Mouse (Mus musculus): ENCODE measurements at regions not wholly inside any gene's neighbourhood (a gene's known extent, or its start where the extent isn't known, plus 50 kb on each side); places are given as distances from the start of the nearest gene placed in this dataset.

DNA sequence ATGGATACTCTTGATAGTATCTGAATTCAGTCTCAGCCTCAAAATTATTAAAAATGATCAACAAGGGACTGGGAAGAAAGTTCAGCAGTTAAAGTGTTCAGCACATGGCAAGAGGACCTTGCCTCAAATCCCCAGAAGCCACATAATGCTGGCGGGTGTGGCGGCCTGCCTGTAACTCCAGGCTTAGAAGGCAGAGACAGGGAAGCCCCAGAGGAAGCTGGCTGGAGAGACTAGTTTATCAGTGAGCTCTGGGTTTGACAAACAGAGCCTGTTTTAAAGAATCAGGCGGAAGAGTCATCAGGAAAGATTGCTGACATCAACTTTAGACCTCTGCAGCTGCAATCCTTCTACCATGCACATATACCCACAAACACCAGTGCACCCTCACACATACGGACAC lies 52.1 kb upstream of the Fyn start:
- Histone ChIP-seq H3K27me3 (ENCODE audit: insufficient read depth, low read length) (no peaks in the 10 kb centered on the region), H3K36me3 (replicated peaks; ENCODE audit: insufficient read depth, low read length) (no peaks in the 10 kb centered on the region), H3K4me2 (ENCODE audit: low read depth, low read length) (no peak overlapping the region), H3K4me3 (ENCODE audit: low read depth, low read length) (no peak overlapping the region), H3K9me3 (ENCODE audit: low read length) (no peaks in the 10 kb centered on the region), H3K9ac (replicated peaks) (no peak overlapping the region), H3K27ac (ENCODE audit: low read depth) (no peak overlapping the region), H3K4me1 (ENCODE audit: insufficient read depth) (no peaks in the 10 kb centered on the region)
- TF ChIP-seq EP300 (IDR thresholded peaks at IDR 0.05; ENCODE audit: low read depth), result no peak
- TF ChIP-seq CTCF (IDR thresholded peaks at IDR 0.05; ENCODE audit: low read depth), result no peak
- 54% methylated on average over 4 of the region's 4 CpGs for WGBS (ENCODE audit: insufficient replicate concordance)
- ATAC-seq (no peak), DNase-seq (no peak)

DNA sequence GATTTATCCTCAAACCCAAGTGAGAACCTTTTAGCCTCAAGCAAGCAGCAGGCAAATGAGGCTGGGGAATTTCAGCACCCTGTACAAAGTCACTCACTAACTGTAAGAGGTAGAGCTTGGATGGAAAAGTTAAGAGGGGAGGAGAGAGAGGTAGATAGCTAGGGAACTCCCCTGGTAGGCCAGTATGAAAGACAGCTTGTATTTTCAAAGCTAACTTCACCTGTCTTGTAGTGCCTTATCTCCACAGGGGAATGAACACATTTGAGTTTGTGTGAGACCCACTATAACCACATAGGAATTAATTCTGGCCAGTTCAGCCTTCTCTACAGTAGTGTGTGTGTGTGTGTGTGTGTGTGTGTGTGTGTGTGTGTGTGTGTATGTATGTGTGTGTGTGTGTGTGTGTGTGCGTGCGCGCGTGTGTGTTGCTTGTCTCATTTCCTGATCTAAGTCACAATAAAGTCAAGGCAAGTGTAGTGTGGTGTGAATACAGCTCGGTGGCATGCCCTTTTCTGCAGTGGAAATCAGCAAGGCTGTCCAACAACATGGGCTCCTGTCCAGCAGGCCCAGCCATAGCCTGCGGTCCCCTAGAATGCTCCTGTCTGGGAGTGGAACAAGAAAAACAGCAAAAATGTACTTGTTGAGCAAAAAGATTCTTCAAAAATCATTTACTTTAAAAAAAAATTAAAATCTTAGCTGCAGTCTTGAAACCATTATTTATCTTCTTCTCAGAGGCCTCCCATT lies 53.1 kb upstream of the Fyn start:
- Histone ChIP-seq H3K36me3 (replicated peaks; ENCODE audit: insufficient read depth, low read length) (no peaks in the 10 kb centered on the region), H3K4me3 (ENCODE audit: low read depth, low read length) (no peak overlapping the region), H3K9ac (replicated peaks) (no peak overlapping the region), H3K4me2 (ENCODE audit: low read depth, low read length) (no peak overlapping the region), H3K27me3 (ENCODE audit: insufficient read depth, low read length) (no peaks in the 10 kb centered on the region), H3K9me3 (ENCODE audit: low read length) (no peaks in the 10 kb centered on the region), H3K27ac (ENCODE audit: low read depth) (no peak overlapping the region), H3K4me1 (ENCODE audit: insufficient read depth) (no peaks in the 10 kb centered on the region)
- 79% methylated on average over 6 of the region's 6 CpGs for WGBS (ENCODE audit: insufficient replicate concordance)
- ATAC-seq (no peak), DNase-seq (no peak)
- TF ChIP-seq EP300 (IDR thresholded peaks at IDR 0.05; ENCODE audit: low read depth) (no peak), CTCF (IDR thresholded peaks at IDR 0.05; ENCODE audit: low read depth) (no peak)

DNA sequence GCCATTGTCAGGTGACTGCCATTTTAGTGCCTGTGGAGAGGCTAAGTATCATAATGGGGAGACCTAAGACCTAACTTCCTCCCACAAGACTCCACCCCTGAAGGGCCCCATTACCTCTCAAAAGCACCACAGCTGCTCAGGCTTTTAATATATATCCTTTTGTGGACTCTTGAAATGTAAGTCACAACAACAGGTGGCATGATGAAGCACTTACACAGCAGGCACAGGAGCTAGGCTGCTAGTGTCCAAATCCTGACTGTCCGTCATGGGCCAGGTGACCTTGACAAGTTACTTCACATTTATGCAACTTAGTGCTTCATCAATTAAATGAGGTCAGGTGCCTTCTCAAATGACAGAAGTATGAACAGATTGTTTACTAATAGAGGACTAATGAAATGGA lies 57.2 kb upstream of the Fyn start:
- Histone ChIP-seq H3K27ac (ENCODE audit: low read depth) (no peak overlapping the region), H3K4me1 (ENCODE audit: insufficient read depth) (no peaks in the 10 kb centered on the region), H3K4me3 (ENCODE audit: low read depth, low read length) (no peak overlapping the region), H3K9ac (replicated peaks) (no peak overlapping the region), H3K9me3 (ENCODE audit: low read length) (no peaks in the 10 kb centered on the region), H3K4me2 (ENCODE audit: low read depth, low read length) (no peak overlapping the region), H3K27me3 (ENCODE audit: insufficient read depth, low read length) (no peaks in the 10 kb centered on the region), H3K36me3 (replicated peaks; ENCODE audit: insufficient read depth, low read length) (no peaks in the 10 kb centered on the region)
- ATAC-seq (no peak), DNase-seq (no peak)
- TF ChIP-seq EP300 (IDR thresholded peaks at IDR 0.05; ENCODE audit: low read depth), result no peak
- TF ChIP-seq CTCF (IDR thresholded peaks at IDR 0.05; ENCODE audit: low read depth), result no peak
- WGBS (ENCODE audit: insufficient replicate concordance), result 74% methylated on average over 1 of the region's 1 CpGs

DNA sequence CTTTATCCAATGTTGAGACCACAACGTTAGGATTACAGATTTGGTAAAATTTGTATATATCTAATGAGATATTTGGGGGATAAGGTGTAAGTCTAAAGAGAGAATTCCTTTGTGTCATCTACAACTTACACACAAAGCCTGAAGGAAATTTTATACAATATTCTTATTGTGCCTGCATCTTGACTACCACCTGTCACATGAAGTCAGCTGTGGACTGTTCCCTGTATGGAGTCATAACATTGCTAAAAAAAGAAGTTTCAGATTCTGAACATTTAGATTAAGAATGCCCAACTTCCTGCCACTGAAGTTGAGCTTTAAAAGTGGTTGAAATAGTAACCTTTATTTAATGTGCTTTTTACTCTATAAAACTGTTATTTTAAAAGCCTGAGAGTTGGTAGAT lies 60.1 kb upstream of the Fyn start:
- no peak for ATAC-seq
- WGBS (ENCODE audit: insufficient replicate concordance), result 65% methylated on average over 1 of the region's 1 CpGs

DNA sequence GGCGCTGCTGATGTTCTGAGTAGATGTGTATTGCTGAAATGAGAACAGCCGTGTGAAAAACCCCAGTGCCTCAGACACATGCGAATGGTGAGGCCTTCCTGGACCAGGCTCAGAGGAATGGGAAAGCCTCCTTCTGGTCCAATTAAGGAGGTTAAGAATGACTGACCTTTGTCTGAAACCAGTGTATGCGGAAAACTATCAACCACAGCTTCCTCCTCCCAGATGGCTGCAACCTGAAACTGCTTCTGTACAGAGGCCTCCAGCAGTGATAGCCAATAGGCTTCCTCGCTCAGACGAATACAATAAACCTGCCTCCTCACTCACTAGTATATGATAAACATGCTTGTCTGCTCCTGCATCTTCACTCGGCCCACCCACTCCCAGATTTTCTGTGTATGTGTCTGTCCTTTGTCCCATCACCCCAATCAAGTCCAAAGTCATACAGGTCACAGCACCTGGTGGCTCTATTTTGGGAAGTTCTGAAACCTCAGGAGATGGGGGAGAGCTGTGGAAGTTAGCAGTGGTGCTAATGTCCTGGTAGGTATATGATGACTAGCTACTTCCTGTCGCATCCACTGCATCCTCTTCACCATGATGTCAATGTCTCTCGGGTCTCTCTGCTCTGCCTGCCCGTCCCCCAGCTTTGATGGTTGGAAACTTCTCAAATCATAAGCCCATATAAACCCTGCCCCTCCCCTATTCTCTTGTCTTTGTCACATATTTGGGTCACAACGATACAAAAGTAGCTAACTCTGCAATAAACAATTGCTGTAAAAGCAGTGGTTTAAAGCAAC lies 75.8 kb upstream of the Fyn start:
- no peaks in the 10 kb centered on the region for H3K27me3 ChIP-seq (ENCODE audit: insufficient read depth, low read length)
- no peak overlapping the region for H3K4me2 ChIP-seq (ENCODE audit: low read depth, low read length)
- no peaks in the 10 kb centered on the region for H3K9me3 ChIP-seq (ENCODE audit: low read length)
- ATAC-seq (no peak), DNase-seq (no peak)
- 46% methylated on average over 11 of the region's 11 CpGs for WGBS (ENCODE audit: insufficient replicate concordance)
- H3K4me1 ChIP-seq (ENCODE audit: insufficient read depth), result peaks cover 8% of the 10 kb centered on the region; the same call in 1 of the 2 replicates
- no peak overlapping the region for H3K27ac ChIP-seq (ENCODE audit: low read depth)
- H3K9ac ChIP-seq (replicated peaks), result no peak overlapping the region
- H3K36me3 ChIP-seq (replicated peaks; ENCODE audit: insufficient read depth, low read length), result no peaks in the 10 kb centered on the region
- no peak overlapping the region for H3K4me3 ChIP-seq (ENCODE audit: low read depth, low read length)
- no peak for TF ChIP-seq CTCF (IDR thresholded peaks at IDR 0.05; ENCODE audit: low read depth)
- no peak for TF ChIP-seq EP300 (IDR thresholded peaks at IDR 0.05; ENCODE audit: low read depth)

More for the DNA sequence above, 60.1 kb upstream of the Fyn start:
- no peak for TF ChIP-seq EP300 (IDR thresholded peaks at IDR 0.05; ENCODE audit: low read depth)
- no peak for TF ChIP-seq CTCF (IDR thresholded peaks at IDR 0.05; ENCODE audit: low read depth)
- Histone ChIP-seq H3K27me3 (ENCODE audit: insufficient read depth, low read length) (no peaks in the 10 kb centered on the region), H3K9ac (replicated peaks) (no peak overlapping the region), H3K4me3 (ENCODE audit: low read depth, low read length) (no peak overlapping the region), H3K9me3 (ENCODE audit: low read length) (no peaks in the 10 kb centered on the region), H3K4me1 (ENCODE audit: insufficient read depth) (no peaks in the 10 kb centered on the region), H3K36me3 (replicated peaks; ENCODE audit: insufficient read depth, low read length) (no peaks in the 10 kb centered on the region), H3K4me2 (ENCODE audit: low read depth, low read length) (no peak overlapping the region), H3K27ac (ENCODE audit: low read depth) (no peak overlapping the region)
- DNase-seq, result no peak

DNA sequence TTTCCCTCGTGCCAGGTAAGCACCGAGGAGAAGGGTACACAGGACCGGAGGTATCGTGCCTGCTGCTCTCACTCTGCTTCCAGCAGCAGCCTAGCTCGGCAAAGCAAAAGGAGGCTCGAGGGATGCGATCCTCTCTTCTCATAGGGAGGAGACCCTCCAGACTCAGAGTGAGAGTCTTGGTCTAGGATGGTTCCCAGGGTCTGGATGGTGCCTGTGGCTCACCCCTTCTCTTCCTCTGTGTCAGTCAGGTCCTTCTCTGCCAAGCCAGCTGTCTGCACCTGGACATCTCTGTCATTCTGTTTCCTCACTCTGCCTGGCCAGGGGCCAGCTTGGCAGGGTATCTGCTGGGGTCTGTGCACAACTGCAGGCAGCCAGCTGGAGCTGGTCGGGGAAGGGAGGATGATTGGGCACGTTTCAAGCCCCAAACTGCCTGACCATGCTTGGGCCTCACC lies 76.9 kb upstream of the Fyn start:
- no peaks in the 10 kb centered on the region for H3K36me3 ChIP-seq (replicated peaks; ENCODE audit: insufficient read depth, low read length)
- no peaks in the 10 kb centered on the region for H3K27me3 ChIP-seq (ENCODE audit: insufficient read depth, low read length)
- WGBS (ENCODE audit: insufficient replicate concordance), result 64% methylated on average over 9 of the region's 9 CpGs
- TF ChIP-seq CTCF (IDR thresholded peaks at IDR 0.05; ENCODE audit: low read depth) (no peak), EP300 (IDR thresholded peaks at IDR 0.05; ENCODE audit: low read depth) (no peak)
- ATAC-seq, result no peak
- no peak overlapping the region for H3K4me3 ChIP-seq (ENCODE audit: low read depth, low read length)
- H3K9ac ChIP-seq (replicated peaks), result no peak overlapping the region
- H3K27ac ChIP-seq (ENCODE audit: low read depth), result no peak overlapping the region
- DNase-seq, result no peak
- H3K4me1 ChIP-seq (ENCODE audit: insufficient read depth), result peaks cover 8% of the 10 kb centered on the region; the same call in 1 of the 2 replicates
- no peak overlapping the region for H3K4me2 ChIP-seq (ENCODE audit: low read depth, low read length)
- no peaks in the 10 kb centered on the region for H3K9me3 ChIP-seq (ENCODE audit: low read length)
